Mouse (Mus musculus): ENCODE data around the gene Negr1. TPM values are rescaled to one million over a fixed set of nuclear protein-coding genes. Genes with fewer than 3 reads are reported as not detected.

The Negr1 gene
- total RNA-seq, 2 experiments from 2014 or later: 284 to 293 TPM

DNA sequence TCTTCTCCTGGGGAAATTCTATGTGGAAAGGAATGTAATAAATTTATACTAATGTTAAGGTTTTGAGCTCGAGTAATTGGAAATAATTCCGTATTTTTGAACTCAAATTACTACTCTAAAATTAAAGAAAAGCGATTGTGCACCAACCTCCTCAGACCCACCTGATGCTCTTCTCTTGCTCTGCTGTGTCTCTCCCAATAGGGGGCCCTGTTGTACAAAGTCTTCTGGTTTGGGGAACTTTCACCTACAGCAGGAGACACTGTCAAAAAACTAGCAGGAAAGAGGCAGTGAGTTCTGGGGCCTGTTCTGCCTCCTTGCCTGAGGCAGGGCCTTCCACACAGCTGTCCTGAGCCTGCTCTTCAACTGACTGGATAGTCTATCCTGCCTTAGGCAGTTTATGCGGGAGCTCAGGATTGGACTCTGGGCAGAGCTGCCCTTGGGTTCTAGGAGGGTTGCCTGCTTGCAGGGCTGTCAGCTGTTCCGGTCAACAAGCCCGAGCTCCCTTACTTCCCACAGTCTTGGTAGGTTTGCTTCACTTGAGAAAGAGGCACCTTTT, 310.1 kb downstream of the Negr1 start:
- no peak for DNase-seq (ENCODE audit: extremely low spot score in 1 of 2, low spot score in 2 of 2)
- intact Hi-C loops (cut with DNase I): no loop called here

DNA sequence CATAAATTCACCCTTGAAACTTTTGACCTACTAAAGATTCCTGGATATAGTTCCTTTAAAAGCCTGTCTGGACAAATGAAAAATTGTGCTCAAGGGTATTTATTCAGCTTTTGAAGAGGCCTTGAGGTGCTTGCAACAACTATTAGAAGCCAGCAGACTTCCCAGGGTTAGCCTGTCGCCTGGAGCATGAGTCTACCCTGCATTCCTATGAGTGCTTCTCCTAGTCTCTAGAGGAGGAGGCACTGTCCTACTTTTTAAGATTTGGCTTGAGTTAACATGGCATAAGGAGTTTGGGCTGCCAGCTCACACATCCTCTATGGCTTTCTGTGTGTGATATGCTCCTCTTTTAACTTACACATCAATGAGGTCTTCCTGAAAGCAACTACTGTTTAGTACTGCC, 315.0 kb downstream of the Negr1 start:
- intact Hi-C loops (cut with DNase I): no loop called here
- no peak for DNase-seq (ENCODE audit: extremely low spot score in 1 of 2, low spot score in 2 of 2)

DNA sequence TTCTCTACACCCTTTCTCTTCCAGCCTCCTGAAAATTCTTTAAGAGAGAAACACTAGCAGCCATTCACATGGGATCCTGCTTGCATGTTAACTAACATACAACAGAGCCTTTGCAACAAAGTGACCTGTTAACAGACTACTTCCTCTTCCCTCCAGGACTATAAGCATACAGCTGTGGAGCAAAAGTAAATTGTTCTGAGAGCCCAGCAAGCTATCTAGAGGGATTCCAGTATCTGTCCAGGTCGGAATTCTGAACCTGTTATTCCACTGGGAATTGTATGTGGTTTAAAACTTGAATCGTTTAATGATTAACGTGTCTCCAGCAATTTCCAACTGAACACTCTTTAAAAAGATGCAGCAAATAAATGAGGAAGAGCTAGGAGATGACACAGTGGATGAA, 320.5 kb downstream of the Negr1 start:
- intact Hi-C loops (cut with DNase I): no loop called here
- DNase-seq (ENCODE audit: extremely low spot score in 1 of 2, low spot score in 2 of 2): no peak

DNA sequence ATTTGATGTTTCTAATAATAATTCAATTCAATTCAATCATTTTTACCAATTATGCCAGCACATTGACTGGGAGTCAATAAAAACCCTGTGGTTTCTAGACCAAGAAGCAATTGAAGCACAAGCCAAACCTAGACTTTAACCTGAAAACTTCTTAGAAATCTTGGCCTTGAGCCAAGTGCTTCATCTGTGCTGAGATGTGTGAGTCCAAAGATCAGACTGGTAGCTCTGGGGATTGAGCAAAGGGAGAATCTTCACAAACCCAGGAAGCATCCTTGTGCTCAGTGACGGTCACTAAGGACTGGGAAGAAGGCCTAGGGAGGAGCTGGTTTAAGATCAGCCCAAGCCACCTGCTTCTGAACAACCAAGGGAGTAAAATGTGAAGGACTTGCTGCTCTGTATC, 322.3 kb downstream of the Negr1 start:
- intact Hi-C loops (cut with DNase I): no loop called here
- no peak for DNase-seq (ENCODE audit: extremely low spot score in 1 of 2, low spot score in 2 of 2)

DNA sequence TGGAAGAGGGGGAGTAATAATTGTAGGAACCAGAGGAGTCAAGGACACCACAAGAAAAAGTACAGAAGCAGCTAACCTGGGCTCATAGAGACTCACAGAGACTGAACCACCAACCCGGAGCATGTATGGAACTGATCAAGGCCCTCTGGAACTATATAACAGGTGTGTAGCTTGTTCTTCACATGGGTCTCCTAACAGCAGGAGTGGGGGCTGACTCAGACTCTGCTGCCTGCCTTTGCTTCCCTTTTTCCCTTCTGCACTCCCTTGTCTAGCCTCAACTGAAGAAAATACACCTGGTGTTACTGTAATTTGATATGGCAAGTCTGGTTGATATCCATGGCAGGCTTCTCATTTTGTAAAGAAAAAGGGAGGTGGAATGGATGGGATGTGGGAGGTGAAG, 324.1 kb downstream of the Negr1 start:
- DNase-seq (ENCODE audit: extremely low spot score in 1 of 2, low spot score in 2 of 2): no peak
- intact Hi-C loops (cut with DNase I): no loop called here

DNA sequence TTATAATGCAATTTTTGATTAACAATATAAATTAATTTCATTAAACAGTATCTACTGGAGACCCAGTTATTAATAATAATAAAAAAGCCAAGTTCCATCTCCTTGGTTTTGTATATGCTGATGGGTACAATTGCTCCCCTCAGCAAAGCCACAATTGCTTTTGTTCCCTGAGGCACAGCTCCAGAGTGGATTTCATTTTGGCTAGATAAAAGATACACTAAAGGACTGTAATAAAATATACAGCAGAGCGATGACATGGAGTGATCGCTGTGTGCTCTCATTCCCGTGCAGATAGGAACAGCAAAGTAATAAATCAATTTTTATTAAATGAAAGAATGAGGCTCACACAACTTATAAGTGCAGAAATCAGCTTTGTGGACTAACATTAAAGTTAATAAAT, 325.3 kb downstream of the Negr1 start:
- no peak for DNase-seq (ENCODE audit: extremely low spot score in 1 of 2, low spot score in 2 of 2)
- intact Hi-C loops (cut with DNase I): no loop called here

DNA sequence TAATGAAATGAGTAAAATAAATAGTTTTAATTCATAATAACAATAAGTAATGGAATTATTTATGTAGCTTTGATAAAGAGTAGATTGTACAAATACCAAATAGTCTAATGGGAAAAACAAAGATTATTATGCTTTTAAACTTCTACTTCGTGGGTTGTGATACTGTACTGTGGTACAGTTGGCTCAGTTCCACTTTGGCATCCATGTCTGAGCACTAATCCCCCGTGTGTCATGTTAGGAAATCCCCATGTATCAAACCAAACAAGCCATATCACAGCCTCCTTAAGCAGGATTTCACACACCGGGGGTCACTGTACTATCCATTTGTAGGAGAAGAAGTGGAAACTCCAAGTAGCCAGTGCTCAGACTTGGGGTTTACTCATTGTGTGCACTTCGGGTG, 329.4 kb downstream of the Negr1 start:
- intact Hi-C loops (cut with DNase I): loop anchor here (10.0 kb wide), 1 partner anchor 326 kb away; the partner anchor contains the start of gene Negr1
- DNase-seq (ENCODE audit: extremely low spot score in 1 of 2, low spot score in 2 of 2): no peak

DNA sequence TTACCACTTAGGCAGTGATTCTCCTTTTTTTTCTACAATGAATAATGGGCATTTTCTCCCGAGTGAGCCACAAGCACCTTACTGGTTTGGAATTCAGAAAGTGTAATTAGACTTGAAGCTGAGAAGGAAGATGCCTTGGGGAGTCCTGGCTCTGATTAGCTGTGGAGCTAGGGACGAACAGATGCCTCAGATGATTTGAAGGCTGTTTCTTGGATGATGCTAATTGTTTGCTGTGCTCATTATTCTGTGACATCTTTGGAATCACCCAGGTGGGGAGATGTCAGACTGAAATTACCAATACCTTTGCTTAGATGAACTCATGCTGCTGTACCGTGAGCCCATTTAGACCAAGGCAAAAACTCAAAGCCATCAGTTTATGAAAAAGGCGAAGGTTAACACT, 333.7 kb downstream of the Negr1 start:
- no peak for DNase-seq (ENCODE audit: extremely low spot score in 1 of 2, low spot score in 2 of 2)
- intact Hi-C loops (cut with DNase I): loop anchor here (10.0 kb wide), 1 partner anchor 331 kb away; the partner anchor contains the start of gene Negr1

DNA sequence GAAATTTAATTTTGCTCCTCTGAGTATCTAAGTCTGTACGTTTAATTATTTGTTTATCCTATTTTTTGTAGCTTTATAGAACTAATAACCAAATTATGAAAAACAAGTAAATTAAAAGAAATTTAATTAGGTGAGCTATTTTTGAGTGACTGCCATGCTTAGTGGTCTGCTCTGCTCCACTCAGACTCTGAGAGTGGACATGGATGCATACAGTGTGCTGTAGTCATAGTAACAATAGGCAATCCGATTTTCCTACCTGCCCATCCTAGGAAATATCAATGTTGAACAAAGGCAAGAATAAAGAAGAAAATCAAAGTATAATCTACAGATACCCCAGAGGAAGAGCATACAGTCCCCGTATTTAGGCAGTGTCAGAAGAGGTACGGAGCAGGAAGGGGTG, 334.5 kb downstream of the Negr1 start:
- no peak for DNase-seq (ENCODE audit: extremely low spot score in 1 of 2, low spot score in 2 of 2)
- intact Hi-C loops (cut with DNase I): loop anchor here (10.0 kb wide), 1 partner anchor 331 kb away; the partner anchor contains the start of gene Negr1

DNA sequence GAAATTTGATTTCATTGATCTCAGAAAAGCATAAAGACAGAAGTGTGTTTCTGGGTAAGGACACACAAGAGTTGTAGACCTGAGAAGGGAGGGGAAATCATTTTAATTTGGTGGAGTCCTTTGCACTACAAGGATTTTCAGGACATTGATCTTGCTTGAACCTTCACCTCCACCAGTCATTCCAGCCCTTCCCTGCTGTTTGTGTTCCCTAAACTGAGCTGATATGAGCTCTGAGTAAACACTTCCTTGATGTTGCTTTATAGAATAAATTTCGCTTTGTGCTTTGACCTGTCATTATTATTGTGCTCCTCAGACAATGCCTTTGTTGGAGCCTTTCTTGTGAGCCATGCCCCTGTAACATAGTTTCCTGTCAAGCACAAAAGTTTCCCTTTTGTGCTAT, 335.0 kb downstream of the Negr1 start:
- no peak for DNase-seq (ENCODE audit: extremely low spot score in 1 of 2, low spot score in 2 of 2)
- intact Hi-C loops (cut with DNase I): loop anchor here (10.0 kb wide), 1 partner anchor 332 kb away; the partner anchor contains the start of gene Negr1

DNA sequence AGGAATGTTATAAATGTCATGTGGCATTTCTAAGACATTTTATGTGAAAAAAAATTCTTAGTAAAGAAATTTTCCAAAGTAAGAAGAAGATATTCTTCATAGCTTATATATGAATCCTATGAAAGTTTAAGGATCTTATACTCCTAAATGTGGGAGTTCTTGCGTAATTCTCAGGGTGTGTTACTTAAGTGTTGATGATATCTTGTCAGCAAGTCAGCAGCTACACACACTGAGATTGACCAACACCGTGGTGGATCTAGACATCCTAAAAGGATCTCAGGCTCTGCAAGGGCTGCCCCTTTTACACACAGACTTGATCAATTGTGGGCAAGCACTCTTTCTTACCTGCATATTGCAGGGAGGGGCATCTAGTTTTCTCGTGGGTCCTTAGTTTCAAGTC, 339.5 kb downstream of the Negr1 start:
- intact Hi-C loops (cut with DNase I): no loop called here
- no peak for DNase-seq (ENCODE audit: extremely low spot score in 1 of 2, low spot score in 2 of 2)

DNA sequence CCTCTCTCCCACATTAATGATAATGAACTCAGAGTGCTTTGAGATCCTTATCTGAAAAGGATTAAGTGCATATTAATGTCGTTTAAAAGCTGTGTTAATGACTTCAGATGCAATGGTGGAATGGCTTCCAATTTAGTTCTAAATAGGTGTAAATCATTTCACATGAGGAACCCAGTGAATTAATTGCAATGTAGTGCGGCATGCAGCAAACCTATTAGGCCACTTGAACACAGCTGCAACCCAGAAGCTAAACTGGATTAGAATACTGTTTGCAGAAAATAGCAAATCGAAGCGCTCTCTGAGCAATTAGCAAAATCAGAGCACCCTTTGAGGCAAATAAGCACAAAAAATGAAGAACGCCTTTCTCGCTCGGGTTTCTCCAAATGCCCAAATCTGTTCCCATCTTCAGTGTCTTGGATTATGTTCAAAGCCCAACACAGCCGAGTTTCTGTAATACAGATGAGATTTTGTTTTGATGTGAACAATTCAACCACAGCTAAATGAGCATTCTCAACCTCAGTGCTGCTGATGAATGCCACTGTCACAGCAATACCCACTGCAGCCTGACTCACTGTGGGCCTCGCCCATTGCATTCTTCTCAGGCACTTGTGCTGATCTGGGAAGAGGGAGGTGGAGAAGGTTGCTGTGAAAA, 342.5 kb downstream of the Negr1 start:
- DNase-seq (ENCODE audit: extremely low spot score in 1 of 2, low spot score in 2 of 2): peak in 1 of 2 experiments; percentile 21
- intact Hi-C loops (cut with DNase I): no loop called here

DNA sequence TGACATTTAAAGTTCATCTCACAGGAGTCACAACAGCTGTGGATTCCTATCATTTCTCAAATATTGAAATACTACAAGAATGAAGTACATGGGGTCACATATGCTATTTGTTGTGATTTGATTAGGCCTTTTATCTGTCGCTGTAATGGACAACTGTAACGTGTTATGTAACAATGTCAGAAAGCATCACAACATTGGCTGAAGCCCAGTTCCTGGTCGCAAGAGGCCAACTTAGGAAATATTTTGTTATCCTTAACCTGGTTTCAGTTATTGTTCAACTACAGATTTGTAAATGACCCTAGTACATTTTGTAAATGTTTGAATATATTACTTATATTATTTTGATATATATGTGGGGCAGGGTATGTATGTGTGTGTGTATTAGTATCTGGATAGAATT, 351.2 kb downstream of the Negr1 start:
- no peak for DNase-seq (ENCODE audit: extremely low spot score in 1 of 2, low spot score in 2 of 2)
- intact Hi-C loops (cut with DNase I): no loop called here

DNA sequence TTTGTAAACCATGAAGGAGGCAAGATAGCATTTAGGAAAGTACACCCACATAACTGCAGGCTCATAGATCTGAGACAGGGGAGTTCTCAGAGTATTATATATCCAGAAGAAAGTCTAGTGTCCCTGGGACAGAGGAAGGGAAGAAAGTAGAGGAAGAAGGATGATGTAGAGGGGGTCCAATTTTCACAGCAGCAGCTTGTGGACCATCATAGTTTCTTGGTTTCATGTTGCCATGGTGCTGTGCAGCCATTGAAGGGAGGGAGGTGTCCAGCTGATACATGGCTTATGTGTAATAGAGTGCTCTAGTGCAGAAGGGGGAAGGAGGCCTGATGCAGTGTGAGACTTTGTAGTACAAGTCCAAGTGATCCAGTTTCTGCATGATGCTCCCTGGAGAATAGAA, 359.8 kb downstream of the Negr1 start:
- intact Hi-C loops (cut with DNase I): no loop called here
- DNase-seq (ENCODE audit: extremely low spot score in 1 of 2, low spot score in 2 of 2): no peak

DNA sequence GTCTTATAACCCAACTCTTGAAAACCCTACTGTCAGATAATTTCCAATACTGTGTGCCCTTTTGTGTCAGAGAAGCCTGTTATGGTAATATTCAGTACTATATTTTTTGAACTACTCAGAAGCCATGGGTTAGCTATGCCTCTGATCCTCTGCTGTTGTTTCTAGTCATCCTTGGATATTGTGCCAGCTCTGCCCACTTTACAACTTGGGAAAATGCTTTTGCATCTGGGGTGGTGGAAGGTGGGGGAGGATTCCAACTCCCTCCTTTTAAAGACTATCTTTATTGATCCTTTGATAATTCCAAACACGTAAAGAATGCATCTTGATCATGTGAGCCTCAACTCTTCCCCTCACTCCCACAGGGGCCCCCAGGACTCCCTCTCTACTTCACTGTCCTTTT, 361.6 kb downstream of the Negr1 start:
- DNase-seq (ENCODE audit: extremely low spot score in 1 of 2, low spot score in 2 of 2): no peak
- intact Hi-C loops (cut with DNase I): no loop called here

DNA sequence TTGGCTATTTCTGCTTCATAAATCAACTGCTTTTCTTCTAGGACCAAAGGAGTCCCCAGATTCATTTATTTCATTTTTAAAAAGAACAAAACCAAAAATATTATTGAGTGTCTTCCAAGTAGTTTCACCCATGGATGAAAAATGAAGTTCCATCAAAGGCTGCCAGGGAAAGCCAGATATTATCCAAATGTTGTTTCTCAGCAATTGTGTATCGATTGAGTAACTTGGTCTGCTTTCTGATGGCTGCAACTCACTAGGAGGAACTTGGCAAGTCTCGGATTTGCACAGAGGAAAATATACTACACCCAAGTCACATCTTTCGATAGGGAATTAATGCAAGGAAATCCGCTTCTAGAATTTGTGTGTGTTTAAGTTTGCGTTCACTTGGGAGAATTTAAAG, 363.5 kb downstream of the Negr1 start:
- intact Hi-C loops (cut with DNase I): no loop called here
- no peak for DNase-seq (ENCODE audit: extremely low spot score in 1 of 2, low spot score in 2 of 2)

DNA sequence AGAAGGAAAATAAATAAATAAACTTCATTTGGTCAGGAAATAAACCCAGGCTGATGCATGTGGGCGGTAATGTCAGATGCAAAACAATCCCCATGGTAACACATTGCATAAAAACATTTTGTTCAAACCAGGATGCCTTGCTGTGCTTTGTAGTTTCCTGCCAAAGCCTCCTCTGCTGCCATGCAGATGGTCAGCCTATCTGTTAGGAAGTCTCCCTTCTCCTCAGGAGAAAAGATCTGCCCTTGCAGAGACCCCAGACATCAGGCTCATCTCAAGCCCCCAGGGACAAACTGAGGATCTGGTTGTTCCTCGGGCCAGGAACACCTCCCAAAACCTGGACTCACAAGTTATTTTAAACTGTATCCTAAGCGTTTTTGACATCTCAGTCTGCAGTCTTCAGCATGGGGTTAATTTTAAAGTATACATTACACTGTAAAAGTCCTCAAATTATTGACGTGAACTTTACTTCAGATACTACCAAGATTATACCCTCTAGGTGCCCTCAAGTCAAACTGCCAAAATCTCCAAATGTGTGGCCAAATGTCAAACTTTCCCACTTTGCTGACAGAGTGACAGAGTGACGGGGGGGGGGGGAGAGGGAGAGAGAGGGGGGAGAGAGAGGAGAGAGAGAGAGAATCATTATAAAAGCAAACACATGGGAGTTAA, 366.9 kb downstream of the Negr1 start:
- no peak for DNase-seq (ENCODE audit: extremely low spot score in 1 of 2, low spot score in 2 of 2)

DNA sequence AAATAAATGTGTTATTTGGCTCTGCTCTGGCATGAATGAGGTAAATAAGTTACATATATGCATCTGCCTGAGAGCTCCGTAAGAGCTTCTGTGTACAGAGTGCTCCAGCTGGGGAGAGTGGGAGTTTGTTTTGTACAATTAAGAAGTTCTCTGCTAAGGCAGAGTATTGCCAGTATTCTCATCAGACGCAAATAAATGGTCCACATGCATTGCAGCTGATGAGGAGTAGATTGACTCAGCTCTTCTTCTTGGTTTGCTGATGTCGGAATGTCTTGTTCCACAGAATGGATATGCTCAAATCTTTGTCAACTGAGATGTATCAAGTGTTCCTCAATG, 367.4 kb downstream of the Negr1 start:
- intact Hi-C loops (cut with DNase I): no loop called here
- peak in 1 of 2 experiments; percentile 13 for DNase-seq (ENCODE audit: extremely low spot score in 1 of 2, low spot score in 2 of 2)

More for the DNA sequence above, 366.9 kb downstream of the Negr1 start:
- intact Hi-C loops (cut with DNase I): no loop called here

DNA sequence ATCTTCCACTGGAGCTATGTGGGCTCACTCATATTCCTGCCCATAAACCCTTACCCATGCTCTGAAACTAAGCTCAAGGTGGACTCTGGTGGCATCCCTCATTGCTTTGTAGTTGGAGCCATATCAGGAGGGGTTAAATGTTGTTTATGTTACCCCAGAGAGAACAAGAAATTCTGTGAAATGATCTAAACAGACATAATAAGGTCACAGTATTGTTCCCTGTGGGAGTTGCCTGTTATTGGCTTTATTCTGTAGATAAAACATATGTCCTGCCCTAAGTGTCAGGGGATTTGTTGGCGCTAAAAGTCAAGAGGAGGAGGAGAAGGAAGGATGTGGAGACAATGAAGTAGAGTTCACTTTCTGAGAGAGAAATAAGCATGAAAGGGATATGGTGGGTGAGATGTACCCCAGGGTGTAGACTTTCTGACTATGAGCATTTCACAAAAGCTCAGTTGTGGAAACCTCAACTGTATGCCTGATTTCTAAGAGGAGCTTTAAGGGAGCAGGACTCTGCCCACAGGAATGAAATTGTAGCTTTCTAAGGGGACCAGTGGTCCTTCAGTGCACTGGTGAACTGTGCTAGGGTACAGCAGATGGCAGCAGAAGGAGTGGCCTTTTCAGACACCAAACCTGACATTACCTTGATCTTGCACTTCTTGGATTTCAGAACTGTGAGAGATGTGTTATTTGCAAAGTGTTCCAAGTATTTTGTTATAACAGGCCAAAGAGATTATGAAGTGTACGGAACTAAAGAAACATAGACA, 368.3 kb downstream of the Negr1 start:
- intact Hi-C loops (cut with DNase I): no loop called here
- no peak for DNase-seq (ENCODE audit: extremely low spot score in 1 of 2, low spot score in 2 of 2)

DNA sequence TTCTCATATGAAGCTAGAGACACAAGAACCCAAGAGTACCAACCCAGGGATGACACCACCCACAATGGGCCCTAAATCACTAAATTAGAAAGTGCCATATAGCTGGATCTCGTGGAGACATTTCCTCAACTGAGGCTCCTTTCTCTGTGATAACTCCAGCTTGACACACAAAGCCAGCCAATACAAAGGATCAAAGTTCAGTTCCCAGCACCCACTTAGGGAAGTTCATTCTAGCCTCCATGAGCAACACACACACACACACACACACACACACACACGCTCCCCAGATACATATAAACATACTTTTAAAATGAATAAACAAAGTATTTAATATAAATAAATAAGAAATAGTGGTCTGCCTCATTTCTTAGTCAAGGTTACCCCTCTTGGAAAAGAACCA, 369.4 kb downstream of the Negr1 start:
- intact Hi-C loops (cut with DNase I): no loop called here
- no peak for DNase-seq (ENCODE audit: extremely low spot score in 1 of 2, low spot score in 2 of 2)
